Mouse (Mus musculus): ENCODE measurements around the gene Gm21497. TPM values are rescaled to one million over a fixed set of nuclear protein-coding genes. Genes with fewer than 3 reads are reported as not detected.
"Not testable (repeated sequence)": the region's sequence is repeated elsewhere in the genome, so short reads cannot be mapped to it uniquely, and the experiment has no call there.

Gm21497 gene
- not detected in 2 replicates for polyA plus RNA-seq (2015; fragmentation: Nextera tagmentation; extraction: Ambion mirVana)

GRCm38 (mm10) chrY:61646446-61646845 is at the start of gene Gm21497:
Gm21497 (plus strand) TSS chrY:61646746.
- H3K36me3 ChIP-seq (ENCODE audit: control insufficient read depth, insufficient read depth, low read length); H3K4me1 ChIP-seq (ENCODE audit: control insufficient read depth, insufficient read depth, low read length); H3K27me3 ChIP-seq (replicated peaks; ENCODE audit: control insufficient read depth, insufficient read depth, low read length); H3K27ac ChIP-seq (ENCODE audit: low read length); H3K4me2 ChIP-seq (ENCODE audit: low read depth, low read length); H3K9me3 ChIP-seq (ENCODE audit: control insufficient read depth, low read length); H3K9ac ChIP-seq (ENCODE audit: low read depth, low read length); H3K4me3 ChIP-seq (ENCODE audit: low read length); ATAC-seq: not testable (repeated sequence)
- no CpG with 5 or more reads among the region's 5 CpGs for WGBS

Data from intestine, embryonic 16.5 days (tissue).